Mouse (Mus musculus): ENCODE measurements around the gene Rasl2-9.

DNA sequence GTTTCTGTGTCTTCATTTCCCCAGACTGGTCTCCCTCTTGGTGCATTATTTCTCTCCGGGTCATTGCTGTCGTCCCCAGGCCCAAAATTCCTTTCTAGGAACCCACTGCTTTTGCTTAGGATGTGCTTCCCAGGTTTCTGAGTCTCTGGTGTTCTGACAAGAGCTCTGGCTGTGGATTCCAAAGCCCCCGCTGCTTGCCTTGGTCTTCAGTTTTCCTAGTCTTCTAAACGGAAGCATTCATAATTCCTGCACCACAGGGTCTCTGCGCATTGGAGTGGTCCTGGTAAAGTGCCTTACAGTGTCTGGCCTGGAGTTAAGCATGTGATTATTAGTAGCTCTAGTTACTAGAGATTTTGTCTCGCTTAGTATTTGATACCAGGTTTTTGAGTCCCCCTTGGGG is 44.9 kb downstream of the Rasl2-9 start:
- TF ChIP-seq CTCF (IDR thresholded peaks at IDR 0.05; ENCODE audit: low read depth) = no peak
- no peak for TF ChIP-seq EP300 (IDR thresholded peaks at IDR 0.05; ENCODE audit: low read depth)
